Mouse (Mus musculus): ENCODE measurements around the gene Trim2.
A peak's percentile ranks its signal among the peaks of the same experiment; 100 is the strongest.

Gene Trim2

GRCm38 (mm10) chr3:84288931-84289330 is 17.7 kb downstream of the Trim2 start:
- DNase-seq (ENCODE audit: low read depth, low spot score), result no peak

DNA sequence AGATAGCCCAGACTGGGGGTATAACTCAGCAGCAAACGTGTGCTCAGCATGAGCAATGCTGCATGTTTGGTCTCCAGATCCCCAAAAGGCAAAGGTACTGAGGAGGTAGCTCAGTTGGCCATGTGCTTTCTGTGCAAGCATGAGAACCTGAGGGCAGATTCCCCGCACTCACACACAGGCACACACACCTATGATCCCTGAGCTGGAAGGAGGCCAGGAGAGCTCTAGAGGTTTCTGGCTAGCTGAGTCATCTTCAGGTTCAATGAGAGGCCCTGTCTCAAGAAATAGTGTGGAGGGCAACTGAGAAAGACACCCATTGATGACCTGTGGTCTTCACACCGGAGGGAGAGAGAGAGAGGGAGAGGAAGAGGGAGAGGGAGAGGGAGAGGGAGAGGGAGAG is 19.4 kb downstream of the Trim2 start:
- no peak for DNase-seq (ENCODE audit: low read depth, low spot score)

DNA sequence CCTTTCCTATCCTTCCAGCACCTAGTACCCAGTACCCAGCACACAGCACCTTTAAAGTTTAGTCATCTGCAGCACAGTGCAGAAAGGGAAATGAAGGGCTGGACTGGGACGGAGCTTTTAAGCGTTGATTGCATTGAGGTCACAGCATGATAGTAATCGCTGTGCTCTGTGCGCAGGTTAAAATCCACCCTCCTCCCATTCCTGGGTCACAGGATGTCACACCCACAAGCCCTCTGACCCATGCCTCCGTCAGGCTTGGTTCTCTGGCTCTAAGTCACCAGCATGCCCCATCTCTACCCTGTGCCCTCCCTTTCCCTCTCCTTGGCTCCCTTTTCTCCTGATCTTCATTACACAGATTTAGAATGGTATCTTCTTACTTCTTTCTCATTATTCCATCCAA is 20.4 kb downstream of the Trim2 start:
- DNase-seq (ENCODE audit: low read depth, low spot score), result no peak

- DNase-seq (ENCODE audit: low read depth, low spot score), result peak; percentile 46
Observed at GRCm38 (mm10) chr3:84284796-84285195, 21.9 kb downstream of the Trim2 start.

DNA sequence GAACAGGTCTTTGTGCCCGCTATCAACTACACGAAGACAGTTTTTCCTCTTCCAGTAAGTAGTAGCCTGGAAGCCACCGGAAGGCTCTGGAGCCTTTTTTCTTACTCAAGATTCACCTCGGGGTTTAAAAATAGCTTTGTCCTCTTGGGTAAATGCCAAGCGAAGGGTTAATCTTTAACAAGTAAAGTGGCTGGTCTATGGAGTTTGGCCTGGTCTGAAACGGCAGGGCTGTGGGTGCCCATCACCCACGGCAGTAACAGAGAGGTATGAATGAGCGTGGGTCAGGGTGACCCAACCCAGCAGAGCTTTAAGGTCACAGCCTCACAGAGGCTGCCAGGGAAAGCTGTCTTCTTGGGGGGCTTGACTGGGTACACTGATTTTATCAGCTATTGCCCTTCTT is 23.2 kb downstream of the Trim2 start:
- no peak for DNase-seq (ENCODE audit: low read depth, low spot score)

DNA sequence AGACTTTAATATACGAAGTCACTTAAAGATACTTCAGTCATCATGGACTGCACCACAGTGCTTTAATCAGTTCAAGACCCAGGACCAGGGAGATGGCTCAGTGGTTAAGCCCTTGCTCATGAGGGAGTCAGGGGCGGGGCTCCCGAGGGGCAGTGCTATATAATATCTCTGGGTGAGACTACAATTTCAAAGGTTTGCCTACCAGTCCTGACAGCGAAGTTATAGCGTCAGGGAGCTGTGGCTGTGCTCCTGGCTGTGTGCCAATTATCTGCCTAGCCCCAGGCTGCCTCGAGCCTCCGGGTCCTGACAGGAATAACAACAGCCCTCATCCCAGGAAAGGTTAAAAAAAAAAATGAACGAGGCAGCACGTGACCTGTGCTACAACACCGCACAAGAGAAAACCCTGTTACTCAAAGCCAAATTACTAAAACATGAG is 24.7 kb downstream of the Trim2 start:
- peak; percentile 32 for DNase-seq (ENCODE audit: low read depth, low spot score)

DNA sequence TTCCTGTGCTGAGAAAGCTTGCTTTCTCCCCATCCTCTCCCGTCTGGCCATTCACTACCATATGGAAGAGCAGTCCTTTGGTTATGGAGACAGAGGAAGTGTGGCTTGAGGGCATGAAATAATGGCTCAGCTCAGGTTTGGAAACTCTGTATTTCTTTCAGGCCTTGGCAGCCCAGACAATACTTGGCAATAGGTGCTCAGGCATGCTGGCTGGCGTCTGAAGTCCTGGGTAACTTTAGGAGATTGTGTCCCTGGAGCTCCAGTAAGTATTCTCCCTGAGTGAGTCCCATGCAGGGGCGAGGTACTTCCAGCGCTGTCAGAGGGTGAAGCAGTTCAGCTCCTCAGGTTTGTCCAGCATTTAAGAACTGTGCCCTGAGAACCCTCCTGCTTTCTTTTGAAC is 27.9 kb downstream of the Trim2 start:
- no peak for DNase-seq (ENCODE audit: low read depth, low spot score)

DNA sequence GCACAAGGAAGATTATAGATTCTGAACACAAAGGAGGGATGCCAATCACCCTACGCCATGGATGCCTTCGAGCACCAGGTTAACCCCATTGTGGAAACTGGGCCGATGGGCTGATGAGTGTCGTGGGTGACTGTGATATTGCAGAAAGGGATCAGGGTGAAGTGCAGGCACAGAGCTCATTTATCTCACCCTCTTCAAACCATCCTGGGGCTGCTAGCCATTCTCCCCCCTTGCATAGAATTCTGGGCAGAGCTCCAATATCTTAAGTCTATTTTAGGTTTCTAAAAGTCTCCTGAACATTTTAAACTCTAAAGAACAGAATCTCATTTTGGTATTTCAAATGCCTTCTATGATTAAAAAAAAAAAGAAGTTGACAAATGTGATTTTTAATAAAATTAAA is 31.6 kb downstream of the Trim2 start:
- no peak for DNase-seq (ENCODE audit: low read depth, low spot score)

GRCm38 (mm10) chr3:84272293-84273015 is 34.2 kb downstream of the Trim2 start:
- DNase-seq (ENCODE audit: low read depth, low spot score), result no peak

DNA sequence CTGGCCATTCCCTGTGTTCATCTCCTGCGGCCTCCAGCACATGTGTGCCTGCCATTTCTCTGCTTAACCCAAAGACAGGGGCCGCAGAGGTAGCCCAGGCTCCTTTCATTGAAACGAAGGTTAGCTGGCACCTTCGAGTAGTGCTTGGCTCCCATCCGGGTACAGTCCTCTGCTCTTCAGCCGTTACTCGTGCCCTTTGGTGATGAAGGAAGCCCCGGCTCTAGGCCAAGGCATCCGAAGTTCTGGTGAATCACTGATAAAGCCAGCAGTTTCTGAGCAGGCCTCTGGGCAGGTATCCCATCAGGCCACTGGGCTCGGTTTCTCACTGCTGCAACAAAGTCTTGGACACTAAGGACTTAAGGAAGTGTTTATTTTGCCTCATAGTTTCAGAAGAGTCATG is 34.9 kb downstream of the Trim2 start:
- no peak for DNase-seq (ENCODE audit: low read depth, low spot score)

DNA sequence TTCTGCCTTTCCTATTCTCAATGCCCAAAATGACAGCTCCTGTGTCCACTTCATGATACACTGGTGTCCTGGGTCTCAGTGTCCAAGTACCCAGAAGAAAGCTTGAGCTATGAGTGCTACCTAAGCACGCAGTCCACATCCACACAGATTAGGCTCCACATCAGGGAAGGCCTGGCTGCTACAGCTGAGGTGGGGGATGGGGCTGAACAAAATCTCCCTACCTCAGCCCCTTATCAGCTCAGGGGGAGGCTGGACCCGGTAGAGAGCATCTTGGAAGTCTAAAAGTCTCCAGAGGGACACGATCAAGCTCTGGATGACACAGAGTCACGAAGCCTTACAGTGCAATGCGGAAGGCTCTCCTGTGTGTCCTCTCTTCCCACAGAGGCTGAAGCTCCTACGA is 35.6 kb downstream of the Trim2 start:
- no peak for DNase-seq (ENCODE audit: low read depth, low spot score)

DNA sequence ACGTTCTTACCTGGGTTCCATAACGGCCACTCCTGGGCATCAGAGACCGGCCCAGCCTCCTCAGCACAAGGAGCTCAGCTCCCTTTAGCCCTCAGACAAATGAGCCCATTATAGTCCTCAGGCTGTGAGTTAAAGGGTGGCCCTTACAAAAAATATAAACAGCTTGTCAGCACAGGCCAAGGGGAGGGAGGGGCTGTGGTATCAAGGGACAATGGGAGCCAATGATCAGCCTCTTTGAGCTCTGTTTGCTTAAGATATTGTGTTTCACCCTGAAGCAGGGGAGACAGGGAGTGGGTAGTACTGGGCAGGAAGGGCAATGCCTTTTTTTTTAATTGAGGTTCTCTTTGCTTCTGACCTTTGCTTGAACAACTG is 36.1 kb downstream of the Trim2 start:
- DNase-seq (ENCODE audit: low read depth, low spot score), result no peak

GRCm38 (mm10) chr3:84269987-84270623 is 36.6 kb downstream of the Trim2 start:
- no peak for DNase-seq (ENCODE audit: low read depth, low spot score)

GRCm38 (mm10) chr3:84268434-84268833 is 38.2 kb downstream of the Trim2 start:
- DNase-seq (ENCODE audit: low read depth, low spot score), result no peak

- DNase-seq (ENCODE audit: low read depth, low spot score), result peak; percentile 71
Observed at GRCm38 (mm10) chr3:84266391-84266931, 40.2 kb downstream of the Trim2 start.

DNA sequence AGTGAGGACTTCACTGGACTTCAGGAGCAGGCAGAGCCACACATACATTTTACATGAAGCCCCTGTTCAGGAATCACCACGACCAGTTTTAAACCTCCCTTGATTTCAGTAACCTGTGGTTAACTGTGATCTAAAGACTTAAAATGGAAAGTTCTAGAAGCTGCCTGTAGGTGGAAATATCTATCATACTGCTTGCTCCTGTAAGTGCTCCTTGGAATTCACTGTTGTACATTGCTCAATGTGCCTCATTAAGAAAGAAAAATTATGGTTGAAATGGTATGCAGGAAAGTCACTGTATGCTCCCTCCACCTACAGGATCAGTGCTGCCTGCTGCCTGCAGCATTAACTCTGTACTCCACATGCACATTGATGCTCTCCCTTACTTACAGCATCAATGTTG is 41.6 kb downstream of the Trim2 start:
- no peak for DNase-seq (ENCODE audit: low read depth, low spot score)

- no peak for DNase-seq (ENCODE audit: low read depth, low spot score)
Observed at GRCm38 (mm10) chr3:84264395-84264794, 42.3 kb downstream of the Trim2 start.

DNA sequence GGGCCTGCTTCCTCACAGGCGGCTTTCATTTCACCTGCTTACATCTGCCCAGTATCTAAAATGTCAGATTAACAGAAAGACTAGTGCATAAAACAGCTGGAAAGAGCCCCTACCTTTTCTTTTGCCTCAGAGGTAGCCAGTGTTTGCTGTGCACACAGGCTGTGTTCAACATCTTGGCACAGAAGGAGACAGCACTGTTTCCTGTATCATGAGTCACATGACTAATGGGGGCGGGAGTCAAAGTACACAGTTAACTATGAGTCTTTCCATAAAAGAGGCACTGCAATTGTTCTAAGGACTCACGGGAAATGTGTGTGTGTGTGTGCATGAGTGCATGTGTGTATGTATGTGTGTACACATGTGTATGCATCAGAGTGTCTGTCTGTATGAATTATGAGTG is 43.9 kb downstream of the Trim2 start:
- no peak for DNase-seq (ENCODE audit: low read depth, low spot score)

DNA sequence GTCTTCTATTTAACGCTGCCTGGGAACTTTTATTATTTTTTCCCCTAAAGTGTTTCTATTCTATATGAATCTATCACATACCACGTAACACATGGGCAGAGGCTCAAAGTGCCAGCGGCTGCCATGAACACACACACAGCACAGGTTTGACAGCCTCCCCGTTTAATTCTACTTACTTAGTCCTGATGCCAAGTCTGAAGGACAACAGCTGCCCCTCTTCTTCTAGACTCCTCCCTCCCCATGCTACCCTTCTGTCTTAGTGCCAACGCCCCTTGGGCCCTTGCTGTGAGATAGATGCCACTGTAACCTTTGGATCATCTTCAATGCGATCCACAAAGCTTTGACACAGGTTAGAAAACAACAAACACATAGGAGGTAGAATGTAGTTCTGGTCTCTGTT is 44.8 kb downstream of the Trim2 start:
- no peak for DNase-seq (ENCODE audit: low read depth, low spot score)

DNA sequence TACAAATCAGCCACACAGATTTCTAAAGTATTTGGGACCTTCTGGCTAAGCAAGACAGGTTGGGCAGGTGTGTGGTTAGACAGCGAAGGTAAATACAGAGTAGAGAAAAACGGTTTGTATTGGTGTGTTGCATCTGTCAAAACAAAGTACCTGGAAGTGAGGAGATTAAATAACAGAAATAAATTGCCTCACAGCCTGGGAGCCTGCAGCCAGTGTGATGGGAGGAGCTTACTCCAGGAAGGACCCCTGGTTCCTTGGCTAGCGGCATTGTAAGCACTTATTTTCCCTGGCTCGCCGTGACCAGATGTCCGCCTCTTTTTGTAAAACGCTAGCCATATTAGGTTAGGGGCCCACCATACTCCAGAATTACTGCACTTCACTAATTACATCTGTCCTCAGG is 45.8 kb downstream of the Trim2 start:
- no peak for DNase-seq (ENCODE audit: low read depth, low spot score)

DNA sequence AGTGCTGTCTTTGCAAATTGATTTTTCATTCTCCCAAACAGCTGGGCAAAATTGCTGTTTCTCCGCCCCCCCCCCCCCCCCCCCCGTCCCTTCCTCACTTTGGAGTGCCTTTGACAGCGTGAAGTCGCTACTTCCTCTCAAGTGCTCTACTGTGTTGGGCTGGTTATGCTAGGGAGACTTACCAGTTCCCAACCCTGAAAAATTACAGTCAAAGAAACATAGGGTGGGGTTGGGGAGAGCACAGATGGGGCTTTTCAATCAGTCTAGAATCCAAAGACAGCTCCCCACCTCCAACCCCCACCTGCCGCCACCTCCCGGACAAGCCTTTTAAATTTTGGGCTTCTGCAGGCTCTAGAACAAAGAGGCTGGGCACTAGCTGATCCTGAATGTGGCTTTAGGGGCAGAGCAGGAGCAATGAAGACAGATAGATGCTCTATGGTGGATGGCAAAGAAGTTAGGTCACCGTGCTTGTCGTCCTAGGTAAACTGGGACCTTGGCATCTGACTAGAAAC is 46.6 kb downstream of the Trim2 start:
- DNase-seq (ENCODE audit: low read depth, low spot score), result no peak

- DNase-seq (ENCODE audit: low read depth, low spot score), result peak; percentile 23
Observed at GRCm38 (mm10) chr3:84259281-84260023, 47.2 kb downstream of the Trim2 start.
